In genomic region chr12:70968791-70969307, GRCm38 (mm10) we compare ENCODE assay signal across 8 mouse cellular contexts. TPM values are rescaled to one million over a fixed set of nuclear protein-coding genes. Genes with fewer than 3 reads are reported as not detected.
DNase-seq lines count a peak whose midpoint lies in the region; ATAC-seq and TF ChIP-seq lines count a peak whose summit lies in the region.

No protein-coding gene starts in this region.

- H3K27me3 ChIP-seq in embryonic facial prominence, embryonic 12.5 days, result no peaks in the 10 kb centered on the region
- H3K27me3 ChIP-seq in limb, embryonic 10.5 days (ENCODE audit: low read depth, poor library complexity, severe bottlenecking), result no peaks in the 10 kb centered on the region
- no peaks in the 10 kb centered on the region for H3K27me3 ChIP-seq in midbrain, embryonic 12.5 days
- no peaks in the 10 kb centered on the region for H3K27me3 ChIP-seq in small intestine, adult 2 months (ENCODE audit: control insufficient read depth, insufficient read depth, low read length)

- peaks cover 7% of the 10 kb centered on the region; the same call in 1 of the 2 replicates for H3K4me1 ChIP-seq in embryonic facial prominence, embryonic 12.5 days
- peaks cover 9% of the 10 kb centered on the region for H3K4me1 ChIP-seq in limb, embryonic 10.5 days
- no peaks in the 10 kb centered on the region for H3K4me1 ChIP-seq in midbrain, embryonic 12.5 days
- H3K4me1 ChIP-seq in small intestine, adult 2 months (ENCODE audit: control insufficient read depth, insufficient read depth, insufficient read length, low read length), result peaks cover under 1% of the 10 kb centered on the region; the same call in 1 of the 2 replicates

- under 1% methylated on average over 15 of the region's 15 CpGs for WGBS in embryonic facial prominence, embryonic 12.5 days
- WGBS in limb, embryonic 10.5 days, result 1% methylated on average over 15 of the region's 15 CpGs
- under 1% methylated on average over 15 of the region's 15 CpGs for WGBS in midbrain, embryonic 12.5 days
- WGBS in small intestine, adult 2 months, result under 1% methylated on average over 15 of the region's 15 CpGs

- TF ChIP-seq CTCF in small intestine, adult 2 months (IDR thresholded peaks at IDR 0.05; ENCODE audit: extremely low read depth, insufficient read length, insufficient replicate concordance, low read depth, low read length), result no peak

- ATAC-seq in embryonic facial prominence, embryonic 12.5 days (ENCODE audit: insufficient number of reproducible peaks, insufficient read depth, low FRiP score, low TSS enrichment), result no peak
- peak; percentile 68 for ATAC-seq in midbrain, embryonic 12.5 days (ENCODE audit: low FRiP score, low read depth)

- H3K4me3 ChIP-seq in embryonic facial prominence, embryonic 12.5 days, result peak overlapping the region; percentile 65
- H3K4me3 ChIP-seq in limb, embryonic 10.5 days, result peak overlapping the region; percentile 66
- H3K4me3 ChIP-seq in midbrain, embryonic 12.5 days, result peak overlapping the region; percentile 60
- H3K4me3 ChIP-seq in small intestine, adult 2 months (ENCODE audit: low read depth, low read length), result peak overlapping the region; percentile 74

- no peak for TF ChIP-seq POLR2A in small intestine, adult 2 months (IDR thresholded peaks at IDR 0.05; ENCODE audit: low read depth, low read length)

- H3K36me3 ChIP-seq in embryonic facial prominence, embryonic 12.5 days, result peaks cover 6% of the 10 kb centered on the region
- peaks cover 6% of the 10 kb centered on the region for H3K36me3 ChIP-seq in limb, embryonic 10.5 days
- peaks cover 5% of the 10 kb centered on the region for H3K36me3 ChIP-seq in midbrain, embryonic 12.5 days
- no peaks in the 10 kb centered on the region for H3K36me3 ChIP-seq in small intestine, adult 2 months (ENCODE audit: control insufficient read depth, insufficient read depth, low read length)

- H3K9ac ChIP-seq in embryonic facial prominence, embryonic 12.5 days, result no peak overlapping the region
- H3K9ac ChIP-seq in midbrain, embryonic 12.5 days (replicated peaks), result peak overlapping the region; percentile 61

- DNase-seq in 3T3-L1 (ENCODE audit: low read depth, low spot score), result peak; percentile 97
- DNase-seq in adrenal gland, postnatal 36 days, result peak; percentile 84 to 89
- peak; percentile 88 to 95 for DNase-seq in heart, adult 18-20 months
- peak; percentile 93 for DNase-seq in kidney, adult 18-20 months
- DNase-seq in limb, embryonic 10.5 days (ENCODE audit: low spot score), result peak; percentile 86

- H3K4me2 ChIP-seq in embryonic facial prominence, embryonic 12.5 days (replicated peaks), result peak overlapping the region; percentile 63
- H3K4me2 ChIP-seq in midbrain, embryonic 12.5 days (replicated peaks), result peak overlapping the region; percentile 53

- H3K9me3 ChIP-seq in embryonic facial prominence, embryonic 12.5 days, result no peaks in the 10 kb centered on the region
- H3K9me3 ChIP-seq in limb, embryonic 10.5 days (replicated peaks), result no peaks in the 10 kb centered on the region
- no peaks in the 10 kb centered on the region for H3K9me3 ChIP-seq in midbrain, embryonic 12.5 days

- peak overlapping the region; percentile 96 for H3K27ac ChIP-seq in embryonic facial prominence, embryonic 12.5 days
- peak overlapping the region; percentile 92 for H3K27ac ChIP-seq in limb, embryonic 10.5 days
- H3K27ac ChIP-seq in midbrain, embryonic 12.5 days (replicated peaks), result peak overlapping the region; percentile 78
- H3K27ac ChIP-seq in small intestine, adult 2 months (ENCODE audit: insufficient read depth, low read depth, low read length), result peak overlapping the region; percentile 97

RNA-seq across cellular contexts. Expression of gene Psma3, which starts 5.6 kb away (rescaled TPM):
- 100 to 1,000 TPM; 366 to 395 TPM for total RNA-seq in adrenal gland, postnatal 36 days (2021)
- polyA plus RNA-seq in embryonic facial prominence, embryonic 12.5 days (2016; fragmentation: Nextera tagmentation; extraction: Ambion mirVana), result 621 and 638 TPM in 2 replicates
- 100 to 1,000 TPM; 182 to 184 TPM for total RNA-seq in heart, adult 18-20 months (2021)
- 656 and 733 TPM in 2 replicates for polyA plus RNA-seq in limb, embryonic 10.5 days (2016; fragmentation: Nextera tagmentation; extraction: Ambion mirVana)
- polyA plus RNA-seq in midbrain, embryonic 12.5 days (2016; fragmentation: Nextera tagmentation; extraction: Ambion mirVana), result 533 and 555 TPM in 2 replicates
- polyA plus RNA-seq in small intestine, adult 2 months (2012; rRNA removed), result 4.4 and 7.1 TPM in 2 replicates

RNA-seq across cellular contexts. Expression of gene Actr10, which starts 31.2 kb away (rescaled TPM):
- total RNA-seq in adrenal gland, postnatal 36 days (2021), result 100 to 1,000 TPM; 205 to 206 TPM
- 224 and 237 TPM in 2 replicates for polyA plus RNA-seq in embryonic facial prominence, embryonic 12.5 days (2016; fragmentation: Nextera tagmentation; extraction: Ambion mirVana)
- total RNA-seq in heart, adult 18-20 months (2021), result 100 to 1,000 TPM; 131 to 141 TPM
- 221 and 232 TPM in 2 replicates for polyA plus RNA-seq in limb, embryonic 10.5 days (2016; fragmentation: Nextera tagmentation; extraction: Ambion mirVana)
- polyA plus RNA-seq in midbrain, embryonic 12.5 days (2016; fragmentation: Nextera tagmentation; extraction: Ambion mirVana), result 232 and 235 TPM in 2 replicates
- 2.9 and 6.4 TPM in 2 replicates for polyA plus RNA-seq in small intestine, adult 2 months (2012; rRNA removed)

RNA-seq across cellular contexts. Expression of gene Arid4a, which starts 46.9 kb away (rescaled TPM):
- 10 to 100 TPM; 21.2 to 22.3 TPM for total RNA-seq in adrenal gland, postnatal 36 days (2021)
- polyA plus RNA-seq in embryonic facial prominence, embryonic 12.5 days (2016; fragmentation: Nextera tagmentation; extraction: Ambion mirVana), result 33.1 and 34.0 TPM in 2 replicates
- 10 to 100 TPM; 11.1 to 12.2 TPM for total RNA-seq in heart, adult 18-20 months (2021)
- 24.8 and 31.2 TPM in 2 replicates for polyA plus RNA-seq in limb, embryonic 10.5 days (2016; fragmentation: Nextera tagmentation; extraction: Ambion mirVana)
- polyA plus RNA-seq in midbrain, embryonic 12.5 days (2016; fragmentation: Nextera tagmentation; extraction: Ambion mirVana), result 35.8 and 37.1 TPM in 2 replicates
- 2.3 and 2.4 TPM in 2 replicates for polyA plus RNA-seq in small intestine, adult 2 months (2012; rRNA removed)

Comparison
In these comparisons a context has a peak if more than half of its experiments do, and no peak if none do; other contexts are left out.
1. RNA of gene Psma3, which starts 5.6 kb away (polyA plus RNA-seq): 656 to 733 TPM in limb, embryonic 10.5 days, 621 to 638 TPM in embryonic facial prominence, embryonic 12.5 days and 533 to 555 TPM in midbrain, embryonic 12.5 days; 4.4 to 7.1 TPM in small intestine, adult 2 months; every median in the first group is over 10 times any median in the second.
2. RNA of gene Actr10, which starts 31.2 kb away (polyA plus RNA-seq): 224 to 237 TPM in embryonic facial prominence, embryonic 12.5 days, 232 to 235 TPM in midbrain, embryonic 12.5 days and 221 to 232 TPM in limb, embryonic 10.5 days; 2.9 to 6.4 TPM in small intestine, adult 2 months; every median in the first group is over 10 times any median in the second.
3. Peak in every context shown above with its lines, with median percentiles within 50 percentile points of each other: DNase-seq, H3K27ac ChIP-seq and H3K4me3 ChIP-seq.